ENCODE assay signal across 8 mouse cellular contexts in genomic region chr19:40678532-40679307, GRCm38 (mm10).
A peak's percentile ranks its signal among the peaks of the same experiment; 100 is the strongest.
DNase-seq lines count a peak whose midpoint lies in the region; TF ChIP-seq lines count a peak whose summit lies in the region.

No protein-coding gene starts in this region.

- no peak for TF ChIP-seq POLR2A in lung, adult 2 months (IDR thresholded peaks at IDR 0.05; ENCODE audit: borderline replicate concordance, extremely low read depth, low read depth, low read length)

- peak; percentile 19 to 26 for DNase-seq in left cerebral cortex, postnatal 14 days (ENCODE audit: low spot score in 2 of 2)
- no peak for DNase-seq in left cerebral cortex, adult 9 months (ENCODE audit: low spot score in 2 of 2)
- DNase-seq in embryo, embryonic 11 days: peak; percentile 16
- DNase-seq in heart, postnatal 14 days: peak; percentile 59 to 64
- DNase-seq in lung, adult 2 months: peak; percentile 52
- peak; percentile 19 for DNase-seq in thymus, postnatal 25 days
- no peak for DNase-seq in testis, postnatal 14 days (ENCODE audit: low spot score)
- no peak for DNase-seq in cerebellum, postnatal 4 days (ENCODE audit: low spot score in 2 of 2)

- no peak for TF ChIP-seq CTCF in lung, adult 2 months (IDR thresholded peaks at IDR 0.05; ENCODE audit: insufficient read depth, low read length)

- intact Hi-C loops in left cerebral cortex, postnatal 14 days (cut with DNase I): no loop called here
- intact Hi-C loops in heart, postnatal 14 days (cut with DNase I): loop anchor here (1.0 kb wide), 1 partner anchor 18 kb away; no protein-coding TSS in a partner anchor

- 19% methylated on average over 17 of the region's 17 CpGs for WGBS in lung, adult 2 months

- peaks cover 10% of the 10 kb centered on the region for H3K4me1 ChIP-seq in lung, adult 2 months (ENCODE audit: control insufficient read depth, insufficient read depth, low read length)

- peak overlapping the region; percentile 18 for H3K4me3 ChIP-seq in lung, adult 2 months (replicated peaks; ENCODE audit: extremely low read depth, low read depth, low read length)

Comparison
In these comparisons a context has a peak if more than half of its experiments do, and no peak if none do; other contexts are left out.
1. DNase-seq: peak in left cerebral cortex, postnatal 14 days (2 of 2), embryo, embryonic 11 days (single experiment), heart, postnatal 14 days (2 of 2), lung, adult 2 months (single experiment) and thymus, postnatal 25 days (single experiment); none in left cerebral cortex, adult 9 months (0 of 2), testis, postnatal 14 days (single experiment) and cerebellum, postnatal 4 days (0 of 2).